Mouse (Mus musculus) hindbrain, postnatal 0 days (tissue): ENCODE results near the gene Raet1e. TPM values are rescaled to one million over a fixed set of nuclear protein-coding genes. Genes with fewer than 3 reads are reported as not detected.
"Not testable (repeated sequence)": the region's sequence is repeated elsewhere in the genome, so short reads cannot be mapped to it uniquely, and the experiment has no call there.

Experiments
- ATAC-seq: fragments of 200-750 bp; cut with Nextera tagmentation; 2 replicates; pipeline ENCODE4 v1.8.0; 2017; ENCODE audit warnings: mild to moderate bottlenecking, moderate TSS enrichment, moderate library complexity
- DNase-seq: peaks from one replicate; pipeline ENCODE4 v3.0.0-alpha.2; 2015; ENCODE audit warnings: low spot score
- H3K27ac ChIP-seq: fragments of 300-500 bp; sonication (generic); 2 replicates; pipeline ENCODE4 v1.5.1; 2014; ENCODE audit warnings: mild to moderate bottlenecking
- H3K27me3 ChIP-seq: fragments of 300-500 bp; sonication (generic); 2 replicates; pipeline ENCODE4 v1.6.1; 2014; ENCODE audit warnings: low read length, mixed read lengths; ENCODE audit not compliant: insufficient read depth
- H3K36me3 ChIP-seq: fragments of 300-500 bp; sonication (generic); 2 replicates; pipeline ENCODE4 v1.6.1; 2014; ENCODE audit warnings: low read length, mixed read lengths; ENCODE audit not compliant: insufficient read depth
- H3K4me1 ChIP-seq: fragments of 300-500 bp; sonication (generic); 2 replicates; pipeline ENCODE4 v1.6.1; 2014; ENCODE audit warnings: antibody characterized with exemption, low read length, mixed read lengths; ENCODE audit not compliant: insufficient read depth
- H3K4me2 ChIP-seq: fragments of 300-500 bp; sonication (generic); 2 replicates; pipeline ENCODE4 v1.6.1; 2014; ENCODE audit warnings: low read depth, mild to moderate bottlenecking, low read length, moderate library complexity, mixed read lengths
- H3K4me3 ChIP-seq: fragments of 300-500 bp; sonication (generic); 2 replicates; pipeline ENCODE4 v1.5.1; 2014; ENCODE audit warnings: low read length
- H3K9ac ChIP-seq: fragments of 300-500 bp; sonication (generic); replicated peaks from 2 replicates; pipeline ENCODE4 v1.6.1; 2014; ENCODE audit warnings: mild to moderate bottlenecking, low read length, moderate library complexity, mixed read lengths
- H3K9me3 ChIP-seq: fragments of 300-500 bp; sonication (generic); 2 replicates; pipeline ENCODE4 v1.6.1; 2016; ENCODE audit warnings: low read length, mixed read lengths
- CTCF ChIP-seq: IDR thresholded peaks from 2 replicates; pipeline ENCODE4 v1.5.1; 2016; ENCODE audit warnings: antibody characterized with exemption, control low read depth, low read depth
- WGBS: fragments of 180-500 bp; shearing (Covaris S2); extraction: QIAGEN DNeasy Blood & Tissue Kit; methylation state at CpG from one replicate; pipeline ENCODE4 v1.1.7; 2014; 5-methylcytosine and 5-hydroxymethylcytosine counted together
- polyA plus RNA-seq: library from polyadenylated mRNA; unstranded; fragments of >200 nt; fragmentation: Nextera tagmentation; extraction: Ambion mirVana; gene quantifications from 2 replicates; pipeline ENCODE4 v1.2.1, GENCODE M21; 2015
- total RNA-seq: library from RNA; depleted of rRNA; stranded (reverse); fragments of >200 nt; gene quantifications from 2 replicates; pipeline ENCODE4 v1.2.3, GENCODE M21; 2014

Raet1e gene
- total and polyA plus RNA-seq, 2 experiments from 2014 or later, result 0.26 to 0.48 TPM

DNA sequence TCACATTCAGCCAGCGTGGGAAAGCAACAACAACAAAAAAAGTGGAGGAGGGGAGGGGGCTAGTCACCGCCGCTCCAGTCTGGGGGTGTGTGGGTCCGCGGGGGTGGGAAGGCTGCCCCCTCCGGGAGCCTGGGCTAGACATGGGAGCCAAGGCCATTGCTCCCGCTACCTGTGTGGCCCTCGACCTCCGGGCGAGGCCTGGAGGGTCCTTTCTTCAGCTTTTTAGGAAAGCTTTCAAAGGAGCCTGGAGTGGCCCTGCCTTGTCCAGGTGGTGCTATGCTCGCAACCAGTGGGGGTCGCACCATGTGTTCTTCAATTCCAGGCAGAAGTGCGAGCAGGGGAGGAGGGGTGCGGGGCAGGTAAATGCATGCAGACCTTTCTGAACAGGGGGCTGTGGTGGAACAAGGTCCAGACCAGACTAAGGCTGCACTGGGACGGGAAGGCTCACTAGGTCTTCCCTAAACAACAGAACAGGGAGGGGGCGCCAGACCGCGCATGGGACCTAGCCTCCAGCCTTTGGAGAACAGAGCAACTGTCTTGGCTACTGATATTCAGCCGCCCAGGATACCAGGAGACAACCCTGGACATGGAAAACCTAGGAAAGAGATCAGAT, 116.2 kb downstream of the Raet1e start:
- Histone ChIP-seq H3K36me3 (no peaks in the 10 kb centered on the region), H3K9ac (no peak overlapping the region), H3K4me3 (peak overlapping the region; percentile 45), H3K27me3 (no peaks in the 10 kb centered on the region), H3K4me1 (peaks cover 3% of the 10 kb centered on the region; the same call in 1 of the 2 replicates), H3K4me2 (peak overlapping the region; percentile 80), H3K27ac (no peak overlapping the region), H3K9me3 (no peaks in the 10 kb centered on the region)
- DNase-seq (no peak), ATAC-seq (0 out of 2 replicates have a peak, but pooled peaks have one; percentile 33)
- TF ChIP-seq CTCF, result peak; percentile 10; the same call in 1 of the 2 replicates
- WGBS, result 14% methylated on average over 19 of the region's 19 CpGs

DNA sequence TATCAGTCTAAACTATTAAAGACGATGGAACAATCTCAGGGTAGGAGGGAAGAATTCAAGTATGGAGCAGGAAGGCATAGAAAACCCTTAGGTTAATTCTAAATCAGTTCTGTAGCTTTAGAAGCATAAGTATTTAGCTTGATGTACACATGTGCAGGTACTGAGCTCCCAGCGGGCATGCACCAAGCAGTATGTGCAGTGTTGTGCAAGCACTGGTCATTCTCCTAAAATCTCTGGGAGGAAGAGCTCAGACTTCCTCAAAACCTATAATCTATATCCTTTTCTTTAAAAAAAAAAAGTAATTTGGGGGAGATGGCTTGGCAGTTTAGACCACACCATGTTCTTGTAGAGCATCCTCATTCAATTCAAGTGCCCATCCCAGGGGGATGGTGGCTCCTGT, 120.1 kb downstream of the Raet1e start:
- not testable (repeated sequence) for H3K27me3 ChIP-seq, H3K4me1 ChIP-seq, H3K4me2 ChIP-seq, H3K27ac ChIP-seq, DNase-seq, H3K9ac ChIP-seq, H3K4me3 ChIP-seq, ATAC-seq, H3K36me3 ChIP-seq, H3K9me3 ChIP-seq
- WGBS, result 92% methylated on average over 2 of the region's 2 CpGs

DNA sequence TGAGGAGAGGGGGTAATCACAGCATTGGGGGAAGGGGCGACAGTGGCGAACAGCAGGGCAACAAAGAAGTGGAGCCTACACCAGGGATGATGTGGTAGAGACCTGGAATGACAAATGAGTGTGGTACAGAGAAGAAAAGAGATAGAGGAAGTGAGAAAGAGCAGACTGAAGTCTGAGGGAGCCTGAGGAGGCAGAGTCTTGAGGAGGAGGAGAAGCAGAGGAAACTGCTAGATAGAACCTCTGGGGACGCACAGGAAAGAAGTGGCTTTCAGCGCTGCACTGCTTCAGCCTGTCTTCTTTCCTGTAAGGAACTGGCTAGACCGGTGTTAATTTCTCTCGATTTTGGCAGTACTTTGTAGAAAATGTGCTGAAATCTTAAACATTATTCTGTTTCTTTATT, 124.4 kb downstream of the Raet1e start:
- H3K9me3 ChIP-seq, result no peaks in the 10 kb centered on the region
- no peak for TF ChIP-seq CTCF
- no peaks in the 10 kb centered on the region for H3K27me3 ChIP-seq
- no peak overlapping the region for H3K4me2 ChIP-seq
- no peak overlapping the region for H3K9ac ChIP-seq
- WGBS, result 56% methylated on average over 6 of the region's 6 CpGs
- no peaks in the 10 kb centered on the region for H3K36me3 ChIP-seq
- H3K27ac ChIP-seq, result no peak overlapping the region
- DNase-seq (no peak), ATAC-seq (no peak)
- no peaks in the 10 kb centered on the region for H3K4me1 ChIP-seq
- H3K4me3 ChIP-seq, result no peak overlapping the region

DNA sequence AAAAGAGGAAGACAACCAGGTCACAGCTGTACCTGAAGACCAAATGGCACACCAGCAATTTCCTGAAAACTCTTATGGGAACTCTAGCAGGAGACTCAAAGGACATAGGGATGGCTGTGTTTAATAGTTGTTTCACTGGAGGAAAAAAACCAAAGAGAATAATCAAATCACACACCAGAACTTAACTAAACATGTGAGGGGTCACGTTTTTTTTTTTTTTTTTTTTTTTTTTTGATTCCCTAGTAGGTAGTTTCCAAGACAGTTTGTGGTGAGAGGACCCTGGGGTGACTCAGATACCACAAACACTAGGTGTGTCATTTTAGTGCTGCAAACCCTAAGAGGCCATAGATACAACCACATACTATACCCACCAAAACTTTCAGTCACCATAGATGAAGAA, 137.3 kb downstream of the Raet1e start:
- ATAC-seq, result no peak
- WGBS, result 29% methylated on average over 1 of the region's 1 CpGs
- Histone ChIP-seq H3K27me3 (no peaks in the 10 kb centered on the region), H3K4me1 (no peaks in the 10 kb centered on the region), H3K4me3 (no peak overlapping the region), H3K9ac (no peak overlapping the region), H3K27ac (no peak overlapping the region), H3K36me3 (no peaks in the 10 kb centered on the region), H3K4me2 (no peak overlapping the region), H3K9me3 (no peaks in the 10 kb centered on the region)
- TF ChIP-seq CTCF, result no peak
- DNase-seq, result no peak

DNA sequence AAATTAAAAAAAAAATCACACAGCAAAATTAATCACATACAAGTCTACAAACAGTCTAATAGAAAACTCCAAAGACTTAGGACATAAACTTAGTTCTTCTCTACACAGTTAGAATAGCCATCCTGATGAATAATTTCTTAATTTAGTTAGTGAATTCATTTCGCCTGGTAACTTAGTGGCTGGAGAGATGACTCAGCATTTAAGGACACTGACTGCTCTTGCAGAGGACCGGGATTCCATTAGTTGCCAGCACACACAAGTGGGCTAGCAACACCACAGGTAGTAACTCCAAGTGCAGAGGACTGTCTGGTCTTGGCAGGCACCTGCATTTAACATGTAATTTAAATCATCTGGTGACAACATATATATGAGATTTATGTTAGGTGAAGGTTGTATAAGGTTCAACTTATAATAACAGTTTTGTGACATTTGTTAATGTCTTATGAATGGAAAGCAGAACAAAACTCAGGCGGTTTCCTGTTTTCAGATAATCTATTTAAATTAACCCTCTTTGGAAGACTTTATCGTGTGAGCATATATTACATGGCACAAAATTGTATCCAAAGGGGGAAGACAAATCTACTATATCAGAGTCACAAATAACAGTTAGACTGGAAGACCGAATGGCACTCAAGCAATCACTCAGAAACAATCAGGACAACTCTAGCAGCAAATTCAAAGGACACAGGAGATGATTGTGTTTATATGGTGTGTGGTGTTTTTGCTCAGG, 138.8 kb downstream of the Raet1e start:
- ATAC-seq (no peak), DNase-seq (no peak)
- no peak overlapping the region for H3K4me2 ChIP-seq
- 76% methylated on average over 5 of the region's 5 CpGs for WGBS
- no peaks in the 10 kb centered on the region for H3K27me3 ChIP-seq
- no peaks in the 10 kb centered on the region for H3K4me1 ChIP-seq
- H3K9me3 ChIP-seq, result no peaks in the 10 kb centered on the region
- no peak overlapping the region for H3K9ac ChIP-seq
- H3K4me3 ChIP-seq, result no peak overlapping the region
- TF ChIP-seq CTCF, result no peak
- H3K27ac ChIP-seq, result no peak overlapping the region
- no peaks in the 10 kb centered on the region for H3K36me3 ChIP-seq

DNA sequence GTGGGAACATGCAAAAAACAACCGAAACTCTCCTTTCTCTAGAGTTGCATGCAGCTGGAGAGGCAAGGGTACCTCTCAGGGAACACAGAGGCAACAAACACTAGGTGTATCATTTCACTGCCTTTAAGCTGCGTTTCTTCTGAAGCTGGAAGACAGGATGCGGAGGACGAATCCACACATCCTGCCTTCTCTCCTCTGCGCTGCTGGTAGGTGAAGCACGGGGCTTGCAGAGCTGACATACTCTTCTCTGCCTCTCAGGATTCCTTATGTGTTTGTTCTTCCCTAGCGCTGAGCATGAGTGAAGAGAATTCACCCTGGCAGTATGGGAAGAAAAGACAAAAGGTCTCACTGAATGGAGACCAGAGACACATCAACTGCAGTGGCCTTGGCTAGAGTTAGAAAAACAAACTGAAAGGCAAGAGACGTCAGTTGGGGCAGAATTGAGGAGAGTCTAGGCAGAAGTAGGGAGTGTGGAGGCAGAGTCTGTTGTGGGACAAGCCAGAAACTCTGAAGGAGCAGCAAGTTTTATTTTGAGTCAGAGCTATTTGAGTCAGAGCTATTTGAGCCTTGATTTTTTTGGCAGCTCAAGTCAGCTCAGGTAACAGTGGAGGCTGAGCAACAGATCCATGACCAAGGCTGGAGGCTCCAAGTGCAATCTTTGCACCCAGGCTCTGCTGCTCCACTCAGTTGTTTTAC, 139.5 kb downstream of the Raet1e start:
- Histone ChIP-seq H3K4me3 (no peak overlapping the region), H3K9me3 (no peaks in the 10 kb centered on the region), H3K4me2 (no peak overlapping the region), H3K27ac (no peak overlapping the region), H3K4me1 (no peaks in the 10 kb centered on the region), H3K9ac (no peak overlapping the region), H3K27me3 (no peaks in the 10 kb centered on the region), H3K36me3 (no peaks in the 10 kb centered on the region)
- TF ChIP-seq CTCF, result no peak
- ATAC-seq, result no peak
- WGBS, result 73% methylated on average over 8 of the region's 8 CpGs
- no peak for DNase-seq
